Mouse (Mus musculus) sigmoid colon, adult 10 weeks (tissue): Measurements from ENCODE around the gene Gm20695. TPM values are rescaled to one million over a fixed set of nuclear protein-coding genes. Genes with fewer than 3 reads are reported as not detected.

Experiments used
- polyA plus RNA-seq: library from polyadenylated mRNA; stranded (reverse); fragments of 350-450 nt; fragmentation: Illumina TruSeq; extraction: RNeasy Lipid Tissue Mini Kit (QIAGEN cat#74804); gene quantifications from one replicate; pipeline ENCODE4 v1.2.3, GENCODE M21; 2014; ENCODE audit warnings: low read depth, low replicate concordance

Gene Gm20695
- polyA plus RNA-seq: 1.3 TPM

DNA sequence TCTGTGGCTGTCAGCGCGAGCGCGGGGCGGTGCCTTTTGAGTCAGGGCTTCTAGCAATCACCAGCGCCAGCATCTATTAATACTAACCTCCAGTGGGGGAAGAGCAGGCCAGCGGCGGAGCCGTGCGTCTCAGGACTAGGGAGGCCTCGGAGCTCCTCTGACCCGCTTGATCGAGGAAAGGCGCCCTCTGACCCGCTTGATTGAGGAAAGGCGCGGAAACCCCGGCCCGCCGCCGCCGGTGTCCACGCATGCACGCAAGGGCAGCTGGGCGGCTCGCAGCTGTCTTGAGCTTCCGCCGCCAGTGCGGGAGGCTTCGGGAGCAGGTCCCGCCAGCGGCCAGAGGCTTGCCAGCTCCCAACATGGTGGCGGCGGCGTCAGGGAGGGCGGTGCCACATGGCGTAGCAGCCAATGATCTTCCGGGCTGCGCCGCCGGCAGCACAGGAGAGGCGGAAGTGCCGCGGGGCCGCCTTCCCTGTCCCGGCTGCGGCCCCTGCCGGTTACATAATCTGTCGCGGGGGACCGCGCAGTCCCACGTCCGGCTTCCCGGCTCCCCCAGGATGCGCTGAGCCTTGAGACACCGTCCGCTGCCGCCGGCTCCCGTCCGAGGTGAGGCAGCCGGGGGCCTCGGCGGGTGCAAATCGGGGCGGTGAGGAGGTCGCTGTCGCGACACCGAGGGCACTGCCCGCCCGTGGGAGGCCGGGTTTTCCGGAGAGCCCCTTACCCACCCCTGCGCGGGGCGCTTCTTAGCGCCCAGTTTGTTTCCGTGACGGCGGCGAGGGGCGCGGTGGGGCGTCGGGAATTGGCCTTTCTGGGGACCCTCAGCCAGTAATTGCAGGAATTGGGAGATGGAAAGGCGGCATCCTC is at the start of gene Gm20695, which contains the start of gene Zfp597:
Gm20695 (plus strand) TSS at position 448 of the 864 bp plus-strand sequence.
Zfp597 (minus strand) TSS at position 361 of the 864 bp plus-strand sequence.

DNA sequence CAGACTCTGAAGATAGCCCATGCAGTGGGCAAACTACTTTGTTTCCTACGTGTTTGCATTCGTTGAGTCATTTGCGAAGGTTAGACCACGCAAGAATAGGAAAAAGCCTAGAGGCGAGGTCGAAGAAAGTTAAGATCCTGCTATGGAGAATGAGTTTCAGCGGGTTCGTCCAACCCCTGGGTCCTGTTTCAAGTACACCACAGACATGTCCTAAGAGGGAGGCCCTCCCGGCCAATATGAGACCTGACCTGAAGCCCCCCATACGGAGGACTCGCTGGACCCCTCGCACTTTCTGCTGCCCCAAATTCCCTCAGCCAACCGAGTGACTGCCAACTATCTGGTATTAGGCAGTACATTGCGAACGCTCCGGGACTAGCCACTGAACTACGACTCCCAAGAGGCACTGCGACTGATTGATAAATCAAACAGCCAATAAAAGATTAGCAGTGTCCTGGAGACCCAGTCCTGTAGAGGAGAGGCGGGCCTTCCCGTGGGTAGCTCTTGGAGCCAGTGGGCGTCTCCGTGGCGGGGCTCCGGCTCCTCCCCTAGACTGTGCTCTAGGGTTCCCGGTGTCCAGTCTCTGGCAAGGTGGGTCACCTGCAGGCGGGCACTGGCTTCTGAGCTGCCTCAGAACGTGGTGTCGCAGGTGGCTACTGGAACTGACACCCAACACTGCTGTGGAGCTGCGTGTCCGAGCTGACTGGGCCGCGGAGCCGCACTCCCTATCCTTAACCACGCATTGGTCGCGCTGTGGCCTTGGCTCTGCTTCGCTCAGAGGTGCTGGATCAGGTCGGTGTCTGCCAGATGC is 37.5 kb upstream of the Gm20695 start, which contains the start of gene Zfp174:
Zfp174 (plus strand) TSS at position 558 of the 808 bp plus-strand sequence.

GRCm38 (mm10) chr16:3872216-3873047 is 12.0 kb upstream of the Gm20695 start, which contains the start of gene Naa60:
Gene Naa60, plus strand, starts transcription at chr16:3872375.

DNA sequence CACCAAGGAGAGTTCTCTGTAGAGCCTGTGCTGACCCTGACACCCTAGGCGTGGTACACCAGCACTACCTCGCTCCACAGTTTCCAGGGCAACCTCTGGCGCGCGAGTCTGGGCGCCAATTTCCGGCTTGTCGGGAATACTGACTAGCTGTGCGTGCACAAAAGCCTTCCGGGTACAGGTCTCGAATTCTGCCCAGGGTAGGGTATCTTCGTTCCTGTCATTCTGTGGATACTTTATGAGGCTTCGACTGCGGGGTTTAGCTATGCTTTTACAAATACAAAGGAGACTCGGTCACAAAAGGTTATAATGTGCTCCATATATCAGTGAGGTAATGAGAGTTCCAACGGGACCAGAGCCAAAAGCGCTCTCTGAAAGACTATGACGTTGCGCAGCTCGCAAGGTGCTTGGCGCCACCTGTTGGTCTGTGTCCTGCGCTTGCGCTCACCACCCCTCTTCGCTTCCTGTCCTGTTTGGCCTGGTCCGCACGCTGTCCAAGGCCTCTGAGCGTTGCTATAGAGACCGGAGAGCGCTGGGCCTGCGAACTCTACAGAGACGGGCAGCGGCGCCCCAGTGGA is 24.2 kb downstream of the Gm20695 start, which contains the start of the genes 1700037C18Rik and Cluap1:
1700037C18Rik (minus strand) TSS at position 153 of the 575 bp plus-strand sequence.
Cluap1 (plus strand) TSS at position 265 of the 575 bp plus-strand sequence.

Other genes starting within 250 kb of the Gm20695 start
- 0.91 TPM for gene Mefv, start 166.6 kb upstream of the Gm20695 start, polyA plus RNA-seq
- 50.2 TPM for gene Zfp263, start 140.6 kb upstream of the Gm20695 start, polyA plus RNA-seq
- not detected for gene Olfr15, start 53.8 kb upstream of the Gm20695 start, polyA plus RNA-seq
- gene Zfp174, start 37.4 kb upstream of the Gm20695 start, polyA plus RNA-seq: 4.1 TPM
- 132 TPM for gene Naa60, start 12.3 kb upstream of the Gm20695 start, polyA plus RNA-seq
- gene Zfp597, start 87 bp upstream of the Gm20695 start, polyA plus RNA-seq: 17.8 TPM
- not detected for gene 1700037C18Rik, start 24.0 kb downstream of the Gm20695 start, polyA plus RNA-seq
- gene Cluap1, start 24.2 kb downstream of the Gm20695 start, polyA plus RNA-seq: 19.5 TPM
- 1.4 TPM for gene Nlrc3, start 92.0 kb downstream of the Gm20695 start, polyA plus RNA-seq
- 8.4 TPM for gene Slx4, start 119.1 kb downstream of the Gm20695 start, polyA plus RNA-seq
- not detected for gene Dnase1, start 152.3 kb downstream of the Gm20695 start, polyA plus RNA-seq
- gene Trap1, start 193.2 kb downstream of the Gm20695 start, polyA plus RNA-seq: 29.0 TPM